Mouse (Mus musculus) kidney, postnatal 0 days (tissue): ENCODE data around the gene Dis3l2. TPM values are rescaled to one million over a fixed set of nuclear protein-coding genes. Genes with fewer than 3 reads are reported as not detected.

Experiments
- ATAC-seq: fragments of 200-750 bp; cut with Nextera tagmentation; replicated peaks from 2 replicates; pipeline ENCODE4 v1.8.0; 2017; ENCODE audit warnings: low read depth, moderate number of reproducible peaks, moderate TSS enrichment, moderate library complexity; ENCODE audit not compliant: low FRiP score
- DNase-seq: peaks from one replicate; pipeline ENCODE4 v3.0.0-alpha.2; 2016; ENCODE audit warnings: low spot score
- H3K27ac ChIP-seq: fragments of 300-500 bp; sonication (generic); 2 replicates; pipeline ENCODE4 v1.5.1; 2014; ENCODE audit warnings: mild to moderate bottlenecking
- H3K27me3 ChIP-seq: fragments of 300-500 bp; sonication (generic); 2 replicates; pipeline ENCODE4 v1.6.1; 2014; ENCODE audit warnings: low read length, mixed read lengths; ENCODE audit not compliant: insufficient read depth
- H3K36me3 ChIP-seq: fragments of 300-500 bp; sonication (generic); 2 replicates; pipeline ENCODE4 v1.6.1; 2014; ENCODE audit warnings: low read length, mixed read lengths; ENCODE audit not compliant: insufficient read depth
- H3K4me1 ChIP-seq: fragments of 300-500 bp; sonication (generic); replicated peaks from 2 replicates; pipeline ENCODE4 v1.6.1; 2014; ENCODE audit warnings: antibody characterized with exemption, low read length, mixed read lengths; ENCODE audit not compliant: insufficient read depth
- H3K4me2 ChIP-seq: fragments of 300-500 bp; sonication (generic); 2 replicates; pipeline ENCODE4 v1.6.1; 2014; ENCODE audit warnings: mild to moderate bottlenecking, low read length, moderate library complexity, mixed read lengths
- H3K4me3 ChIP-seq: fragments of 300-500 bp; sonication (generic); replicated peaks from 2 replicates; pipeline ENCODE4 v1.5.1; 2014; ENCODE audit warnings: low read depth, low read length
- H3K9ac ChIP-seq: fragments of 300-500 bp; sonication (generic); 2 replicates; pipeline ENCODE4 v1.6.1; 2014; ENCODE audit warnings: low read depth, low read length
- H3K9me3 ChIP-seq: fragments of 300-500 bp; sonication (generic); replicated peaks from 2 replicates; pipeline ENCODE4 v1.6.1; 2016; ENCODE audit warnings: low read length, inconsistent platforms, mixed read lengths
- CTCF ChIP-seq: IDR thresholded peaks from 2 replicates; pipeline ENCODE4 v1.5.1; 2016; ENCODE audit warnings: antibody characterized with exemption, low read depth, mild to moderate bottlenecking, moderate library complexity
- WGBS: fragments of 180-500 bp; shearing (Covaris S2); extraction: QIAGEN DNeasy Blood & Tissue Kit; methylation state at CpG from one replicate; pipeline ENCODE4 v1.1.7; 2014; 5-methylcytosine and 5-hydroxymethylcytosine counted together
- polyA plus RNA-seq: library from polyadenylated mRNA; unstranded; fragments of >200 nt; fragmentation: Nextera tagmentation; extraction: Ambion mirVana; gene quantifications from 2 replicates; pipeline ENCODE4 v1.2.1, GENCODE M21; 2015

Dis3l2 gene
- polyA plus RNA-seq, 1 experiment from 2014 or later = 20.9 TPM

- no peak overlapping the region for H3K4me3 ChIP-seq
- no peak for ATAC-seq
- no peak for DNase-seq
- no peak overlapping the region for H3K9ac ChIP-seq
- H3K36me3 ChIP-seq = no peaks in the 10 kb centered on the region
- no peaks in the 10 kb centered on the region for H3K9me3 ChIP-seq
- no peak overlapping the region for H3K27ac ChIP-seq
- no peak for TF ChIP-seq CTCF
- 84% methylated on average over 6 of the region's 6 CpGs for WGBS
- no peak overlapping the region for H3K4me2 ChIP-seq
- H3K4me1 ChIP-seq = no peaks in the 10 kb centered on the region
- H3K27me3 ChIP-seq = no peaks in the 10 kb centered on the region
Measured at GRCm38 (mm10) chr1:87023291-87024170, 319.9 kb downstream of the Dis3l2 start.

- H3K9me3 ChIP-seq = no peaks in the 10 kb centered on the region
- no peak overlapping the region for H3K4me3 ChIP-seq
- ATAC-seq (no peak), DNase-seq (no peak)
- no peaks in the 10 kb centered on the region for H3K27me3 ChIP-seq
- H3K36me3 ChIP-seq = no peaks in the 10 kb centered on the region
- no peak overlapping the region for H3K27ac ChIP-seq
- H3K4me2 ChIP-seq = no peak overlapping the region
- WGBS = 100% methylated on average over 1 of the region's 1 CpGs
- H3K9ac ChIP-seq = no peak overlapping the region
- no peaks in the 10 kb centered on the region for H3K4me1 ChIP-seq
- TF ChIP-seq CTCF = no peak
Measured at GRCm38 (mm10) chr1:87025021-87025420, 321.4 kb downstream of the Dis3l2 start.

- peaks cover 16% of the 10 kb centered on the region; the same call in 1 of the 2 replicates for H3K4me1 ChIP-seq
- no peaks in the 10 kb centered on the region for H3K27me3 ChIP-seq
- no peak for ATAC-seq
- no peak for DNase-seq
- H3K9ac ChIP-seq = no peak overlapping the region
- no peak overlapping the region for H3K4me3 ChIP-seq
- TF ChIP-seq CTCF = no peak
- 40% methylated on average over 2 of the region's 2 CpGs for whole genome bisulfite sequencing
- no peaks in the 10 kb centered on the region for H3K9me3 ChIP-seq
- H3K36me3 ChIP-seq = no peaks in the 10 kb centered on the region
- H3K4me2 ChIP-seq = no peak overlapping the region
- H3K27ac ChIP-seq = no peak overlapping the region
Measured at GRCm38 (mm10) chr1:87028786-87029185, 325.2 kb downstream of the Dis3l2 start.

GRCm38 (mm10) chr1:87030652-87031051 is 327.0 kb downstream of the Dis3l2 start:
- no peak for ATAC-seq
- H3K4me2 ChIP-seq = no peak overlapping the region
- TF ChIP-seq CTCF = no peak
- no peaks in the 10 kb centered on the region for H3K9me3 ChIP-seq
- peak; percentile 38 for DNase-seq
- no peak overlapping the region for H3K27ac ChIP-seq
- H3K4me3 ChIP-seq = no peak overlapping the region
- WGBS = 56% methylated on average over 1 of the region's 1 CpGs
- H3K36me3 ChIP-seq = no peaks in the 10 kb centered on the region
- H3K4me1 ChIP-seq = peaks cover 25% of the 10 kb centered on the region
- H3K9ac ChIP-seq = no peak overlapping the region
- no peaks in the 10 kb centered on the region for H3K27me3 ChIP-seq

GRCm38 (mm10) chr1:87032466-87032865 is 328.9 kb downstream of the Dis3l2 start:
- H3K9ac ChIP-seq = no peak overlapping the region
- no peaks in the 10 kb centered on the region for H3K9me3 ChIP-seq
- no peak for TF ChIP-seq CTCF
- no peaks in the 10 kb centered on the region for H3K36me3 ChIP-seq
- 40% methylated on average over 7 of the region's 7 CpGs for WGBS
- no peak overlapping the region for H3K4me3 ChIP-seq
- DNase-seq = no peak
- H3K27ac ChIP-seq = no peak overlapping the region
- ATAC-seq = no peak; the same call in 1 of the 2 replicates
- H3K4me1 ChIP-seq = peaks cover 38% of the 10 kb centered on the region
- no peak overlapping the region for H3K4me2 ChIP-seq
- H3K27me3 ChIP-seq = no peaks in the 10 kb centered on the region

GRCm38 (mm10) chr1:87035532-87036161 is 332.0 kb downstream of the Dis3l2 start:
- Histone ChIP-seq H3K4me2 (no peak overlapping the region), H3K4me1 (peaks cover 34% of the 10 kb centered on the region), H3K27me3 (no peaks in the 10 kb centered on the region), H3K9ac (no peak overlapping the region), H3K27ac (peak overlapping the region; percentile 84), H3K4me3 (no peak overlapping the region), H3K9me3 (no peaks in the 10 kb centered on the region), H3K36me3 (no peaks in the 10 kb centered on the region)
- ATAC-seq = peak; percentile 61; the same call in 1 of the 2 replicates
- DNase-seq = peak; percentile 71
- TF ChIP-seq CTCF = no peak
- 17% methylated on average over 4 of the region's 4 CpGs for WGBS
